Mouse (Mus musculus): ENCODE measurements at regions not wholly inside any gene's neighbourhood (a gene's known extent, or its start where the extent isn't known, plus 50 kb on each side); places are given as distances from the start of the nearest gene placed in this dataset.
"Not testable (repeated sequence)": the region's sequence is repeated elsewhere in the genome, so short reads cannot be mapped to it uniquely, and the experiment has no call there.

GRCm38 (mm10) chr10:20891426-20891825, 60.9 kb upstream of the Ahi1 start:
- Histone ChIP-seq H3K27ac (replicated peaks; ENCODE audit: low read depth, low read length) (no peak overlapping the region), H3K4me3 (ENCODE audit: insufficient read depth, low read depth, low read length) (no peak overlapping the region), H3K4me1 (ENCODE audit: control insufficient read depth, insufficient read depth, insufficient read length, low read length) (no peaks in the 10 kb centered on the region)

- Histone ChIP-seq H3K27ac (replicated peaks; ENCODE audit: low read depth, low read length) (no peak overlapping the region), H3K4me1 (ENCODE audit: control insufficient read depth, insufficient read depth, insufficient read length, low read length) (no peaks in the 10 kb centered on the region), H3K4me3 (ENCODE audit: insufficient read depth, low read depth, low read length) (no peak overlapping the region)
Measured at GRCm38 (mm10) chr10:20883618-20884017, 68.7 kb upstream of the Ahi1 start.

GRCm38 (mm10) chr10:20882599-20882998, 69.7 kb upstream of the Ahi1 start:
- H3K4me3 ChIP-seq (ENCODE audit: insufficient read depth, low read depth, low read length) = no peak overlapping the region
- H3K4me1 ChIP-seq (ENCODE audit: control insufficient read depth, insufficient read depth, insufficient read length, low read length) = no peaks in the 10 kb centered on the region
- no peak overlapping the region for H3K27ac ChIP-seq (replicated peaks; ENCODE audit: low read depth, low read length)

GRCm38 (mm10) chr10:20880251-20880650, 72.1 kb upstream of the Ahi1 start:
- no peak overlapping the region for H3K4me3 ChIP-seq (ENCODE audit: insufficient read depth, low read depth, low read length)
- no peaks in the 10 kb centered on the region for H3K4me1 ChIP-seq (ENCODE audit: control insufficient read depth, insufficient read depth, insufficient read length, low read length)
- H3K27ac ChIP-seq (replicated peaks; ENCODE audit: low read depth, low read length) = no peak overlapping the region

- no peak overlapping the region for H3K27ac ChIP-seq (replicated peaks; ENCODE audit: low read depth, low read length)
- H3K4me1 ChIP-seq (ENCODE audit: control insufficient read depth, insufficient read depth, insufficient read length, low read length) = no peaks in the 10 kb centered on the region
- H3K4me3 ChIP-seq (ENCODE audit: insufficient read depth, low read depth, low read length) = no peak overlapping the region
Measured at GRCm38 (mm10) chr10:20879482-20879881, 72.9 kb upstream of the Ahi1 start.

- Histone ChIP-seq H3K27ac (replicated peaks; ENCODE audit: low read depth, low read length) (no peak overlapping the region), H3K4me3 (ENCODE audit: insufficient read depth, low read depth, low read length) (no peak overlapping the region), H3K4me1 (ENCODE audit: control insufficient read depth, insufficient read depth, insufficient read length, low read length) (no peaks in the 10 kb centered on the region)
Measured at GRCm38 (mm10) chr10:20867076-20867475, 85.3 kb upstream of the Ahi1 start.

- H3K4me3 ChIP-seq (ENCODE audit: insufficient read depth, low read depth, low read length) = no peak overlapping the region
- no peaks in the 10 kb centered on the region for H3K4me1 ChIP-seq (ENCODE audit: control insufficient read depth, insufficient read depth, insufficient read length, low read length)
- H3K27ac ChIP-seq (replicated peaks; ENCODE audit: low read depth, low read length) = no peak overlapping the region
Measured at GRCm38 (mm10) chr10:20865031-20865430, 87.3 kb upstream of the Ahi1 start.

- Histone ChIP-seq H3K27ac (replicated peaks; ENCODE audit: low read depth, low read length) (no peak overlapping the region), H3K4me3 (ENCODE audit: insufficient read depth, low read depth, low read length) (no peak overlapping the region), H3K4me1 (ENCODE audit: control insufficient read depth, insufficient read depth, insufficient read length, low read length) (no peaks in the 10 kb centered on the region)
Measured at GRCm38 (mm10) chr10:20857413-20857812, 94.9 kb upstream of the Ahi1 start.

GRCm38 (mm10) chr10:20854621-20855363, 97.6 kb upstream of the Ahi1 start:
- no peak overlapping the region for H3K4me3 ChIP-seq (ENCODE audit: insufficient read depth, low read depth, low read length)
- no peak overlapping the region for H3K27ac ChIP-seq (replicated peaks; ENCODE audit: low read depth, low read length)
- no peaks in the 10 kb centered on the region for H3K4me1 ChIP-seq (ENCODE audit: control insufficient read depth, insufficient read depth, insufficient read length, low read length)

GRCm38 (mm10) chr10:20847287-20847686, 105.1 kb upstream of the Ahi1 start:
- no peak overlapping the region for H3K27ac ChIP-seq (replicated peaks; ENCODE audit: low read depth, low read length)
- H3K4me1 ChIP-seq (ENCODE audit: control insufficient read depth, insufficient read depth, insufficient read length, low read length) = no peaks in the 10 kb centered on the region
- H3K4me3 ChIP-seq (ENCODE audit: insufficient read depth, low read depth, low read length) = no peak overlapping the region

- Histone ChIP-seq H3K4me1 (ENCODE audit: control insufficient read depth, insufficient read depth, insufficient read length, low read length) (no peaks in the 10 kb centered on the region; the same call in 1 of the 2 replicates), H3K4me3 (ENCODE audit: insufficient read depth, low read depth, low read length) (no peak overlapping the region), H3K27ac (replicated peaks; ENCODE audit: low read depth, low read length) (no peak overlapping the region)
Measured at GRCm38 (mm10) chr10:20843277-20843676, 109.1 kb upstream of the Ahi1 start.

- H3K27ac ChIP-seq (replicated peaks; ENCODE audit: low read depth, low read length) = no peak overlapping the region
- H3K4me1 ChIP-seq (ENCODE audit: control insufficient read depth, insufficient read depth, insufficient read length, low read length) = no peaks in the 10 kb centered on the region; the same call in 1 of the 2 replicates
- no peak overlapping the region for H3K4me3 ChIP-seq (ENCODE audit: insufficient read depth, low read depth, low read length)
Measured at GRCm38 (mm10) chr10:20842131-20842530, 110.2 kb upstream of the Ahi1 start.

- Histone ChIP-seq H3K27ac (replicated peaks; ENCODE audit: low read depth, low read length) (no peak overlapping the region), H3K4me3 (ENCODE audit: insufficient read depth, low read depth, low read length) (no peak overlapping the region), H3K4me1 (ENCODE audit: control insufficient read depth, insufficient read depth, insufficient read length, low read length) (no peaks in the 10 kb centered on the region; the same call in 1 of the 2 replicates)
Measured at GRCm38 (mm10) chr10:20841430-20842040, 110.8 kb upstream of the Ahi1 start.

GRCm38 (mm10) chr10:20838685-20839425, 113.5 kb upstream of the Ahi1 start:
- no peak overlapping the region for H3K27ac ChIP-seq (replicated peaks; ENCODE audit: low read depth, low read length)
- H3K4me3 ChIP-seq (ENCODE audit: insufficient read depth, low read depth, low read length) = no peak overlapping the region
- H3K4me1 ChIP-seq (ENCODE audit: control insufficient read depth, insufficient read depth, insufficient read length, low read length) = no peaks in the 10 kb centered on the region; the same call in 1 of the 2 replicates

- H3K27ac ChIP-seq (replicated peaks; ENCODE audit: low read depth, low read length); H3K4me3 ChIP-seq (ENCODE audit: insufficient read depth, low read depth, low read length); H3K4me1 ChIP-seq (ENCODE audit: control insufficient read depth, insufficient read depth, insufficient read length, low read length): not testable (repeated sequence)
Measured at GRCm38 (mm10) chr10:20836816-20837215, 111.9 kb upstream of the Pde7b start.

Data from brown adipose tissue, adult 24 weeks (tissue).